Mouse (Mus musculus): Measurements from ENCODE around the gene Rab3c.

Gene Rab3c

GRCm38 (mm10) chr13:110018941-110019743 is 261.7 kb downstream of the Rab3c start:
- peak; percentile 20 to 25 for DNase-seq

DNA sequence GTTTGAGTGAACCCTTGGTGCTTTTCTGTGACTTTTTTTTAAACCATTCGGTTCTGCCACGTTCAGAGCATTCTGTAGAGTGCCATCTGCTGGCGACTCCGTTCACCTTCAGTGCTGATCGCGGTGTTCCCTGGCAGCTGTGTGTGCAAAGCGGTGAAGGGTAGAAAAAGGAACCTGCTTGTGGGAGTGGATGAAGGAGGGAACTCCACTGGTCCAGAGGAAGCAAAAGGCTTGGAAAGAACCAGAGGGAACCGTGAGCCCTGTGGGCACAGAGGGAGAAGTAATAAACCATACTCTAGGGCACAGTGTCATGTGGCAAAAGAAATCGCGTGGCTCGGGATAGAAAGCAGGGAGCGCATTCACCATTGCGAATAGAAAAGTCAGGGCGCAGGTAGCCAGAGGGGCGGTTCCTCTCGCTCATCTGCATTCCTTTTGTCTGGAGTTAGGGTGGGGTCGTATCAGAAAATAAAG is 262.3 kb downstream of the Rab3c start:
- peak; percentile 78 to 83 for DNase-seq

- no peak for DNase-seq
Measured at GRCm38 (mm10) chr13:110012029-110012428, 268.8 kb downstream of the Rab3c start.

GRCm38 (mm10) chr13:110010876-110011275 is 269.9 kb downstream of the Rab3c start:
- no peak for DNase-seq

- DNase-seq: no peak
Measured at GRCm38 (mm10) chr13:110008539-110008938, 272.3 kb downstream of the Rab3c start.

GRCm38 (mm10) chr13:110006106-110006781 is 274.6 kb downstream of the Rab3c start:
- DNase-seq: no peak

Measured in lung, postnatal 4 days (tissue).